Comparison of ENCODE assay signal across 10 mouse cellular contexts in genomic region chr2:152007783-152008182, GRCm38 (mm10). TPM values are rescaled to one million over a fixed set of nuclear protein-coding genes. Genes with fewer than 3 reads are reported as not detected.
DNase-seq lines count a peak whose midpoint lies in the region; ATAC-seq and TF ChIP-seq lines count a peak whose summit lies in the region.
"Had no signal": no experiment of that assay in that cellular context is flagged by ENCODE, and none has a peak within 500 bp of the region (broad histone marks: within the 10 kb centered on the region; RNA-seq: fewer than 3 reads in every experiment).

No protein-coding gene starts in this region.

- peak; percentile 54 for TF ChIP-seq CTCF in liver, postnatal 0 days (IDR thresholded peaks at IDR 0.05; ENCODE audit: low read depth)

- H3K27me3 ChIP-seq in liver, postnatal 0 days (ENCODE audit: insufficient read depth, low read length) = no peaks in the 10 kb centered on the region
- H3K27me3 ChIP-seq in liver, embryonic 12.5 days (replicated peaks) = 0 out of 2 replicates have a peak, but pooled peaks cover 11% of the 10 kb centered on the region
- H3K27me3 ChIP-seq: embryonic facial prominence, embryonic 12.5 days; liver, embryonic 15.5 days had no signal

- no peak overlapping the region for H3K9ac ChIP-seq in liver, postnatal 0 days (replicated peaks)
- H3K9ac ChIP-seq in liver, embryonic 12.5 days = no peak overlapping the region
- no peak overlapping the region; the same call in 1 of the 2 replicates for H3K9ac ChIP-seq in ES-E14 (ENCODE audit: insufficient read depth, low read depth, low read length, poor library complexity, severe bottlenecking)
- H3K9ac ChIP-seq: embryonic facial prominence, embryonic 12.5 days; liver, embryonic 15.5 days had no signal

- H3K27ac ChIP-seq in liver, postnatal 0 days (ENCODE audit: low read depth) = no peak overlapping the region
- no peak overlapping the region for H3K27ac ChIP-seq in liver, embryonic 12.5 days
- H3K27ac ChIP-seq in ES-E14 (ENCODE audit: insufficient read depth, low read depth, low read length, poor library complexity, severe bottlenecking) = no peak overlapping the region
- H3K27ac ChIP-seq: embryonic facial prominence, embryonic 12.5 days; liver, embryonic 15.5 days had no signal

- H3K36me3 ChIP-seq in liver, postnatal 0 days (replicated peaks; ENCODE audit: insufficient read depth, low read length) = no peaks in the 10 kb centered on the region
- no peaks in the 10 kb centered on the region for H3K36me3 ChIP-seq in liver, embryonic 12.5 days
- H3K36me3 ChIP-seq in ES-E14 (ENCODE audit: control insufficient read depth, insufficient read depth, low read length, poor library complexity, severe bottlenecking) = no peaks in the 10 kb centered on the region
- H3K36me3 ChIP-seq: embryonic facial prominence, embryonic 12.5 days; liver, embryonic 15.5 days had no signal

- intact Hi-C loops in left cerebral cortex, postnatal 36 days (cut with DNase I) = no loop called here

- TF ChIP-seq EP300 in liver, postnatal 0 days (IDR thresholded peaks at IDR 0.05; ENCODE audit: low read depth) = no peak

- 60% methylated on average over 10 of the region's 10 CpGs for WGBS in liver, postnatal 0 days (ENCODE audit: insufficient replicate concordance)
- WGBS in liver, embryonic 12.5 days (ENCODE audit: insufficient replicate concordance) = 49% methylated on average over 10 of the region's 10 CpGs

- in situ Hi-C loops in ES-E14 (cut with MboI; ENCODE audit: low sequenced_read_pairs in 2 of 2, unreplicated experiment in 2 of 2) = no loop called here

- no peak overlapping the region for H3K4me3 ChIP-seq in liver, postnatal 0 days (ENCODE audit: low read depth, low read length)
- no peak overlapping the region for H3K4me3 ChIP-seq in liver, embryonic 12.5 days
- no peak overlapping the region for H3K4me3 ChIP-seq in ES-E14 (ENCODE audit: insufficient read depth in 1 of 2, low read depth in 1 of 2, low read length in 2 of 2, poor library complexity in 1 of 2, severe bottlenecking in 1 of 2)
- H3K4me3 ChIP-seq: embryonic facial prominence, embryonic 12.5 days; liver, embryonic 15.5 days had no signal

- peaks cover 6% of the 10 kb centered on the region; the same call in 1 of the 2 replicates for H3K4me1 ChIP-seq in liver, postnatal 0 days (ENCODE audit: insufficient read depth)
- H3K4me1 ChIP-seq in liver, embryonic 12.5 days = no peaks in the 10 kb centered on the region
- peaks cover 3 to 31% of the 10 kb centered on the region in 2 experiments; a peak in 3 of 4 replicates for H3K4me1 ChIP-seq in ES-E14 (ENCODE audit: control insufficient read depth in 2 of 2, insufficient read depth in 2 of 2, low read length in 2 of 2, poor library complexity in 1 of 2)
- H3K4me1 ChIP-seq: embryonic facial prominence, embryonic 12.5 days had no signal

- no peak for ATAC-seq in liver, postnatal 0 days
- no peak for ATAC-seq in liver, embryonic 12.5 days
- no peak for ATAC-seq in activated CD4-positive, CD25-positive, alpha-beta regulatory T cell, adult 4 months
- ATAC-seq in megakaryocyte progenitor cell, adult 5-6 weeks (replicated peaks; ENCODE audit: poor library complexity) = no peak

- no peaks in the 10 kb centered on the region for H3K9me3 ChIP-seq in liver, postnatal 0 days (ENCODE audit: low read length)
- H3K9me3 ChIP-seq in liver, embryonic 12.5 days (replicated peaks) = no peaks in the 10 kb centered on the region
- H3K9me3 ChIP-seq in ES-E14 (ENCODE audit: control insufficient read depth, insufficient read depth, low read depth, low read length) = no peaks in the 10 kb centered on the region
- H3K9me3 ChIP-seq: embryonic facial prominence, embryonic 12.5 days; liver, embryonic 15.5 days had no signal

- DNase-seq in cerebellum, postnatal 36 days = peak; percentile 27 to 36
- no peak for DNase-seq in cerebellum, adult 11 months
- DNase-seq in liver, postnatal 0 days = peak; percentile 46
- DNase-seq in ES-E14 (ENCODE audit: low read depth, low spot score) = no peak
- peak; percentile 29 to 35 for DNase-seq in left cerebral cortex, postnatal 36 days (ENCODE audit: low spot score in 2 of 2)

- no peak overlapping the region for H3K4me2 ChIP-seq in liver, postnatal 0 days (ENCODE audit: low read depth, low read length)
- no peak overlapping the region for H3K4me2 ChIP-seq in liver, embryonic 12.5 days
- H3K4me2 ChIP-seq: embryonic facial prominence, embryonic 12.5 days; liver, embryonic 15.5 days had no signal

TF ChIP-seq in ES-E14, 5 proteins besides CTCF, POLR2A, EP300 and RAD21:
- TF ChIP-seq ZC3H11A (IDR thresholded peaks at IDR 0.05; ENCODE audit: borderline replicate concordance, low read depth, low read length) (peak; percentile 20; the same call in 1 of the 2 replicates), HCFC1 (IDR thresholded peaks at IDR 0.05; ENCODE audit: borderline replicate concordance, insufficient read depth, low read length) (no peak)

RNA-seq across cellular contexts. Expression of gene Slc52a3, which starts 11.5 kb away (rescaled TPM):
- 0.43 and 0.53 TPM in 2 replicates for polyA plus RNA-seq in liver, postnatal 0 days (2015; fragmentation: Nextera tagmentation; extraction: Ambion mirVana)
- polyA plus RNA-seq in liver, embryonic 12.5 days (2016; fragmentation: Nextera tagmentation; extraction: Ambion mirVana) = 1.3 and 1.9 TPM in 2 replicates
- 4.4 and 7.3 TPM in 2 replicates for total RNA-seq in ES-E14 (2012; rRNA removed)
- 1 to 10 TPM; 2.2 to 3.2 TPM for total RNA-seq in left cerebral cortex, postnatal 36 days (2021)
- polyA plus RNA-seq in activated CD4-positive, CD25-positive, alpha-beta regulatory T cell, adult 4 months (2017; shearing (Covaris generic)) = 1 to 10 TPM; 7.3 to 8.4 TPM
- 0.22 TPM in 1 of 2 replicates, not detected in the other for total RNA-seq in megakaryocyte progenitor cell, adult 5-6 weeks (2015)
- total RNA-seq in megakaryocyte progenitor cell, adult 5-6 weeks (2017) = 0.12 TPM in 1 of 2 replicates, not detected in the other

RNA-seq across cellular contexts. Expression of gene Fam110a, which starts 27.8 kb away (rescaled TPM):
- 6.3 and 7.3 TPM in 2 replicates for polyA plus RNA-seq in liver, postnatal 0 days (2015; fragmentation: Nextera tagmentation; extraction: Ambion mirVana)
- 11.1 and 11.8 TPM in 2 replicates for polyA plus RNA-seq in liver, embryonic 12.5 days (2016; fragmentation: Nextera tagmentation; extraction: Ambion mirVana)
- 5.8 and 6.3 TPM in 2 replicates for total RNA-seq in ES-E14 (2012; rRNA removed)
- 1 to 10 TPM; 7.5 to 8.9 TPM for total RNA-seq in left cerebral cortex, postnatal 36 days (2021)
- 10 to 100 TPM; 15.2 to 27.5 TPM for polyA plus RNA-seq in activated CD4-positive, CD25-positive, alpha-beta regulatory T cell, adult 4 months (2017; shearing (Covaris generic))
- 5.6 and 8.2 TPM in 2 replicates for total RNA-seq in megakaryocyte progenitor cell, adult 5-6 weeks (2015)
- 3.8 and 4.6 TPM in 2 replicates for total RNA-seq in megakaryocyte progenitor cell, adult 5-6 weeks (2017)

Comparison
In these comparisons a context has a peak if more than half of its experiments do, and no peak if none do; other contexts are left out.
1. DNase-seq: peak in cerebellum, postnatal 36 days (2 of 2), liver, postnatal 0 days (single experiment) and left cerebral cortex, postnatal 36 days (2 of 2); none in cerebellum, adult 11 months (single experiment) and ES-E14 (single experiment).